Mouse (Mus musculus): ENCODE measurements around the gene Gnb3. TPM values are rescaled to one million over a fixed set of nuclear protein-coding genes. Genes with fewer than 3 reads are reported as not detected.

The Gnb3 gene
- under 1 TPM; 0.32 to 0.46 TPM for total RNA-seq (2021)

DNA sequence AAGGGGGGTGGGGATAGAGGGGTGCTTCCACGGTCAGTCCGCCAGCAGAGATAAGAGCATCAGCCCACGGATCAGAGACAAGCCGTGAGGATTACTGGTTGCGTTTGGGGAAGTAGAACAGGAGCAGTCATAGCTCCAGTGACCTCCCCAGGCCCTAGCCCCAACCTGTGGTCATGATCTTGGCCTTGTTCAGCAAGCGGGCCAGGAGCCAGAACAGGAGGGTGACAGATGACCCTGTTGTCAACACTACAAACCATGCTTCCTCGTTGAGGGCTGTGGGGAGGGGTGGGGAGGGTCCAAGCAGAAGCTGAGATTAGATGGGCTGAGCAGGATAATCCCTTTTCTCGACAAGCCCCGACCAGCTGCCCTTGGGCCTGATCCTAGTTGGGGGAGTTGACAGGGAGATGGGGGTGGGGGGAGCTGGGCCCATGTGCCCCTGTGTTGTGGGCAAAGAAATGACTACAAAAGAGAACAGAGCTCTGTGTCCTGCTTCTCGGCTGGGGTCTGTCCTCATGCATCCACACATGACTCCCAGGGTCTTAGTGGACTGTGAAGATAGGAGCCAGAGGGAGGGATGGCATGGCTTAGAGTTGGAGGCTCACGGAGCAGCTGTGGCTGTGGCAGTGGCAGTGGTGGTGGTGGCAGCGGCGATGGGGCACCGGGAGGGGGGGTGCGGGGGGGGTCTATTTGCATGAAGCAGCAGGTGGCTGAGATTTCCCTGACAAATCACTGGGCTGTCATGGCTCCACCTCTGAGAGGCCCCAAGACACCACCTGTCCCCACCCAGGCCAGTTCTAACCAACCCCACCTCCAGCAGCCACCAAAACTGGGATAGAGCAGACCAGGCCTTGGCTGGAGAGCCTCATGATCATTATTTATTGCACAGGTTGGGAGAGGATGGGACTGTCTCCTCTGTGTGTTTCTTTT is at the start of gene Gnb3:
Gnb3 (minus strand) TSS at position 35 of the 927 bp plus-strand sequence.
- intact Hi-C loops (cut with DNase I): no loop called here
- peak; percentile 60 for DNase-seq

GRCm38 (mm10) chr6:124888555-124889125 is 48.6 kb upstream of the Gnb3 start:
- DNase-seq: no peak
- intact Hi-C loops (cut with DNase I): no loop called here

GRCm38 (mm10) chr6:124887986-124888385 is 47.9 kb upstream of the Gnb3 start, which contains the start of gene Cd4:
Gene Cd4, minus strand, starts transcription at chr6:124888221.
- intact Hi-C loops (cut with DNase I): no loop called here
- no peak for DNase-seq

DNA sequence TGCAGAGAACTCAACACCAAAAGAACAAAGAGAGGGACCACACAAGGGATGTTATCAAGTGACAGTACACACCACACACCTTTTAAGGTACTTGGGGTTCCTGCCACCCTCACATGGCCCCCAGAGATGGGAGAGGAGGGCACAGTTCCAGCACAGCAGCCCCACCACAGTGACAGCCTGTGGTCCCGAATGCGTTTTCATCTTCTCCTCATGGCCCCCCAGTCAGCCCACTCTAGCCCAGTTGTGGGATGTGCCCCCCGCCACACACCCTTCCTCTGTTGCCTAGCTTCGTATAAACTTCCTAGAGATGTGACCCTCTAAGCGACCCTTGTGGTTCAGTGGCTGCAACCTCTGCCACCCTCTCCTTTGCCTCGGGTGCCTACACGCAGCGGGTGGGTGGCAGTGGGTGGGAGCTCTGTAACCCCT is 45.9 kb upstream of the Gnb3 start:
- intact Hi-C loops (cut with DNase I): no loop called here
- DNase-seq: no peak

GRCm38 (mm10) chr6:124884714-124885500 is 44.8 kb upstream of the Gnb3 start:
- peak; percentile 74 for DNase-seq
- intact Hi-C loops (cut with DNase I): no loop called here

DNA sequence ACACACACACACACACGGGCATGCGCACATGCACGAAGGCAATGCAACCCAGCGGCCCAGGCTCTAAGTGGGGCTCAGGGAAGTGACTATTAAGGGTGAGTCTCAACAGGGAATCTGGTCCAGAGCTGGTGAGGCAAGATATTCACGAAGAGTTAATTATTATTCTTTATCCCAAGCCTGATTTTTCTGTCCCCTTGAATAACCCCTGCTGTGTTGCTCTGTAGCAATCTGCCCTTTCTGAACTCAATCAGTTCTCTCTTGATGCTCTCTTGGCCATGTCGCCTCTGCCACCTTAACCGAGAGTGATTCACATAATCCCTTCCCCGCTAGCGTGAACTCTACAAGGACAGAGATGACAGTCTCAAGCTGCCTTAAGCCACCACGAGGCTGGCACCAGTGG is 43.3 kb upstream of the Gnb3 start:
- intact Hi-C loops (cut with DNase I): no loop called here
- no peak for DNase-seq

GRCm38 (mm10) chr6:124881821-124882220 is 41.7 kb upstream of the Gnb3 start:
- no peak for DNase-seq
- intact Hi-C loops (cut with DNase I): no loop called here

- intact Hi-C loops (cut with DNase I): no loop called here
- DNase-seq: no peak
These were observed 39.3 kb upstream of the Gnb3 start for GRCm38 (mm10) chr6:124879390-124879789.

DNA sequence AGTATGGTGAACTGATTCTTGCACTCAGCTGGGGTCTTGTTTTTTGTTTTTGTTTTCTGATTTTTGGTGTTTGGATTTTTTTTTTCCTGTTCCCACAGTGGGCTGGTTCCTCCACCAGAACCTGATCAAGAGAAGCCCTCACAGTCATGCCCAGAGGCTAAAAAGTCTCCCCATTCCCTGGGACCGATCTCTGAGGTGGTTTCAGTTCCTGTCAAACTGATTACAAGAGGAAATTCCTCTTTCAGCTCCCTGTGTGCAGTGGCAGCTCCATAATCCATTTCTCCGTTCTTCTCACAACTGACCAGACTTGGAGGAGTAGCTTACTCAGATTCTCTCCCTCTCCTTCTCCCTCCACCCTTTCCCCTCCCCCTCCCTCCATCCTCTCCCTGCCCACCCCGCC is 34.3 kb upstream of the Gnb3 start:
- no peak for DNase-seq
- intact Hi-C loops (cut with DNase I): no loop called here

DNA sequence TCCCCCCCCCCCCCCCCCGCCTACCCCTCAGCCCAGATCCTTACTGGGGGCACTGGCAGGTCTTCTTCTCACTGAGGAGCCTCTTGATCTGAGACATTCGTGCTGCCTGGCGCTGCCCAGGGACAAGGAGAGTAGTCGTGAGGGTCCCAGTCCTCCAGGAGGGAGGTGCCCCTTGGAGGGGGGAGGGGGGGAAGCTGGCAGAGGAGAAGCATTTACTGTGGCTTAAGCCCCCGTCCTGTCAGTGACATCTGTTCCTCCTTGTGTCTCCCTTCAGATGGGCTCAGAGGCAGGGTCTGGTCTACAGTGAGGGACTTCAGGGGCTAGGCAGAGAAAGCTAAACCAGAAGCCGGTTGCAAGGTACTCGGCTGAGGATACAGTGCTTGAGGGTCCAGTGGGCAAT is 26.5 kb upstream of the Gnb3 start:
- DNase-seq: peak; percentile 52

DNA sequence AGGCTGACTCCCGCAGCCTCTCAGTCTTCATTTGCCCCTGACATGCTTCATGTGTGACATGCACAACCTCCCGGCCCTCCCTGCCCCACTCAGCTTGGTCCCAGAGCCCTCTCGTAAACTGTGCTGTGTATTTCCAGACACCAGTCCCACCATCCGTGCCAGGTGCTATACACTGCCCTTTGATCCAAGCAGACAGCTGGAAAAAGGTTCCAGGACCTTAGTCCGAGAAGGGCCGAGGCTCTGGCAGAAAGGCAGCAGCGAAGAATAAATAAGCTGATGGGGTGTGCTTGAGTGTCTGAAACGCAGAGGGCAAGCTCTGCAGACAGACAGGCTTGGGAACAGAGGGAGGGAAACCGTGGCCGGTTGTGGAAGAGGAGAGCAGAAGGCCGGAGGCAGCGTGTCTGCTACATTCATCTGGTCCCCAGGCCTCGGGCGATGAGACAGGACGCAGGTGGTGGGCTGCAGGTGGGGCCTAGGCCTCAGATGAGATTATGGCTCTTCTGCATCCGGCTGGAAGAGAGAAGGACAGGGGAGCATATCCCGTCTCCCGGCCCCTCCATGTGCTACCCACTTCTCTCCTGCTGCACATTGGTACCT is 25.8 kb upstream of the Gnb3 start:
- intact Hi-C loops (cut with DNase I): no loop called here
- peak; percentile 71 for DNase-seq

More for the DNA sequence above, 26.5 kb upstream of the Gnb3 start:
- intact Hi-C loops (cut with DNase I): no loop called here

GRCm38 (mm10) chr6:124863658-124864298 is 23.7 kb upstream of the Gnb3 start, which contains the start of gene Gpr162:
Gene Gpr162, minus strand, starts transcription at chr6:124863983.
- intact Hi-C loops (cut with DNase I): loop anchor here (5.0 kb wide), 2 partner anchors 39 to 69 kb away; partner anchors contain the start of gene Mlf2
- peak; percentile 82 for DNase-seq

GRCm38 (mm10) chr6:124863125-124863657 is 23.1 kb upstream of the Gnb3 start:
- intact Hi-C loops (cut with DNase I): loop anchor here (5.0 kb wide), 2 partner anchors 39 to 69 kb away; partner anchors contain the start of gene Mlf2

GRCm38 (mm10) chr6:124862406-124863124 is 22.5 kb upstream of the Gnb3 start:
- no peak for DNase-seq
- intact Hi-C loops (cut with DNase I): loop anchor here (5.0 kb wide), 2 partner anchors 40 to 70 kb away; partner anchors contain the start of gene Mlf2

More at GRCm38 (mm10) chr6:124863125-124863657, 23.1 kb upstream of the Gnb3 start:
- peak; percentile 36 for DNase-seq

- intact Hi-C loops (cut with DNase I): loop anchor here (5.0 kb wide), 2 partner anchors 40 to 70 kb away; partner anchors contain the start of gene Mlf2
- no peak for DNase-seq
These were observed 21.7 kb upstream of the Gnb3 start for GRCm38 (mm10) chr6:124861802-124862201.

- intact Hi-C loops (cut with DNase I): loop anchor here (5.0 kb wide), 2 partner anchors 41 to 71 kb away; partner anchors contain the start of gene Mlf2
- no peak for DNase-seq
These were observed 21.2 kb upstream of the Gnb3 start for GRCm38 (mm10) chr6:124861266-124861665.

DNA sequence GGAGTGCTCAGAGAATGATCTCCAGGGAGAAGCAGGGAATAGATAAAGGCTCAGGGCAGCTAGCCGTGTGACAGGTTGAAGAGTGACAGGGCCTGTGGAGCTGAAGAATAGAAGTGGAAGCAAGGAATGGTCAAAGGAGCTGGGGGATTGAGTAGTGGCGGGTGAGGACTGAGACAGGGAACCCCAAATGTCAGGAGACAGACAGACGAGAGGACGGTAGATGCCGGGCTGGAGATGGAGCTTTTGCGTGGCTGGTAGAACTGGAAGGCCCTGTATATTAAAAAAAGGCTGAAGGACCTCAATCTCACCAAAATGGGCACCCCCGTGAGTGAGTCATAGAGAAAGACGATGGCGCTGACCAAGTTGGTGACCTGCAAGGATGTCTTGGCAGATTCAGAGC is 20.4 kb upstream of the Gnb3 start:
- no peak for DNase-seq
- intact Hi-C loops (cut with DNase I): loop anchor here (5.0 kb wide), 2 partner anchors 42 to 72 kb away; partner anchors contain the start of gene Mlf2

DNA sequence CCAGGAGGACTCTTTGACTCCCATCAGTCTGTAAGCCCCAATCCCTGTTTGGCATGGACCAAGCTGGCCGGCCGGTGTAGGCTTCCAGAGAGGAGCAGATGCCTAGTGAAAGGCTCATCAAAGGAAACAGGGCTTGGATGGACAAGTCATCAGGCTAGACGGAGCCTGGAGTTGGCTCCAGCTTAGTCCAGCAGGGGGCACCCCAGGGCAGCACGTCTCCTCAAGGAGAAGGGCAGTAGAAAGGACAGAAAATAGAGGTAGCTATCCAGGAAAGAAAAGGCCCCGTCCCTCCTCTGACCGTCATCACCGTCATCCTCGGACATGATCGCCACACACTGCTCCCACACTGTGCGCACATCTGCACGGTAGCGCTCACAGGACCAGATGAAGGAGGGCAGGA is 19.6 kb upstream of the Gnb3 start:
- peak; percentile 93 for DNase-seq
- intact Hi-C loops (cut with DNase I): loop anchor here (5.0 to 10.0 kb wide), 3 partner anchors 43 to 225 kb away; partner anchors contain the start of gene Mlf2

Measured in left cerebral cortex, postnatal 4 days (tissue).